Mouse (Mus musculus) heart, postnatal 0 days (tissue): ENCODE results near the gene Map3k4.

Experiments
- CTCF ChIP-seq: IDR thresholded peaks from 2 replicates; pipeline ENCODE4 v1.5.1; 2016; ENCODE audit warnings: antibody characterized with exemption, control low read depth, low read depth
- EP300 ChIP-seq: IDR thresholded peaks from 2 replicates; pipeline ENCODE4 v1.6.1; 2016; ENCODE audit warnings: antibody characterized with exemption, low read depth

DNA sequence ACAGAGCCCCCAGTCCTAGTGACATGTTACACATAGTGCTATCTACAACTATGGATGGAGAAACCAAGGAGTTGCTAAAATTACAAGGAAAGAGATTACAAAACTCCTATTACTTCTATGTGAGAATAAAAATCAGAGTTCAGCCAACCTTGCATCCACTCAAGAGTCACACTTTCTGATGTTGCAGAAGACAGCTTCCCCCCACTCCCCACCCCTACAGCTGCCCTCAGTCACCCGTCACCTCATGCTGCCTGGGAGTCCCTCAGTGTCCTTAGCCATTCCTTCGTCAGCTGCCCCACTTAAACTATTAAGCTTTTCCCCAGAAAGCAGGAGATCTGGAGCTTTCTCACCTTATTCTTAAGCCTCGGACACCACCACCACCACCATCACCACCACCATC, 54.3 kb downstream of the Map3k4 start:
- TF ChIP-seq CTCF = no peak
- TF ChIP-seq EP300 = no peak
